Mouse (Mus musculus): Measurements from ENCODE around the gene Ier5. TPM values are rescaled to one million over a fixed set of nuclear protein-coding genes. Genes with fewer than 3 reads are reported as not detected.

Gene Ier5
- total RNA-seq, 2 experiments from 2014 or later: 5.7 to 6.8 TPM

GRCm38 (mm10) chr1:155082158-155082964 lies 17.1 kb downstream of the Ier5 start:
- ATAC-seq (replicated peaks; ENCODE audit: poor library complexity): no peak

GRCm38 (mm10) chr1:155077675-155078074 lies 21.8 kb downstream of the Ier5 start:
- no peak for ATAC-seq (replicated peaks; ENCODE audit: poor library complexity)

GRCm38 (mm10) chr1:155075856-155076255 lies 23.6 kb downstream of the Ier5 start:
- no peak for ATAC-seq (replicated peaks; ENCODE audit: poor library complexity)

GRCm38 (mm10) chr1:155074856-155075255 lies 24.6 kb downstream of the Ier5 start:
- ATAC-seq (replicated peaks; ENCODE audit: poor library complexity): peak; percentile 60

GRCm38 (mm10) chr1:155073905-155074304 lies 25.5 kb downstream of the Ier5 start:
- ATAC-seq (replicated peaks; ENCODE audit: poor library complexity): no peak

- ATAC-seq (replicated peaks; ENCODE audit: poor library complexity): no peak
Measured at GRCm38 (mm10) chr1:155073133-155073532, 26.3 kb downstream of the Ier5 start.

- no peak for ATAC-seq (replicated peaks; ENCODE audit: poor library complexity)
Measured at GRCm38 (mm10) chr1:155071287-155071876, 28.1 kb downstream of the Ier5 start.

GRCm38 (mm10) chr1:155070561-155071286 lies 28.7 kb downstream of the Ier5 start:
- ATAC-seq (replicated peaks; ENCODE audit: poor library complexity): peak; percentile 57

GRCm38 (mm10) chr1:155069696-155070095 lies 29.7 kb downstream of the Ier5 start:
- no peak for ATAC-seq (replicated peaks; ENCODE audit: poor library complexity)

- ATAC-seq (replicated peaks; ENCODE audit: poor library complexity): no peak
Measured at GRCm38 (mm10) chr1:155066196-155066595, 33.2 kb downstream of the Ier5 start.

- peak; percentile 65 for ATAC-seq (replicated peaks; ENCODE audit: poor library complexity)
Measured at GRCm38 (mm10) chr1:155065068-155065701, 34.3 kb downstream of the Ier5 start.

GRCm38 (mm10) chr1:155064649-155065048 lies 34.8 kb downstream of the Ier5 start:
- ATAC-seq (replicated peaks; ENCODE audit: poor library complexity): no peak

GRCm38 (mm10) chr1:155064111-155064510 lies 35.3 kb downstream of the Ier5 start:
- no peak for ATAC-seq (replicated peaks; ENCODE audit: poor library complexity)

- ATAC-seq (replicated peaks; ENCODE audit: poor library complexity): no peak
Measured at GRCm38 (mm10) chr1:155062963-155063362, 36.5 kb downstream of the Ier5 start.

- peak; percentile 49 for ATAC-seq (replicated peaks; ENCODE audit: poor library complexity)
Measured at GRCm38 (mm10) chr1:155062057-155062456, 37.4 kb downstream of the Ier5 start.

GRCm38 (mm10) chr1:155060832-155061801 lies 38.3 kb downstream of the Ier5 start:
- no peak for ATAC-seq (replicated peaks; ENCODE audit: poor library complexity)

GRCm38 (mm10) chr1:155060261-155060660 lies 39.2 kb downstream of the Ier5 start:
- no peak for ATAC-seq (replicated peaks; ENCODE audit: poor library complexity)

GRCm38 (mm10) chr1:155059505-155059904 lies 39.9 kb downstream of the Ier5 start:
- peak; percentile 81 for ATAC-seq (replicated peaks; ENCODE audit: poor library complexity)

- no peak for ATAC-seq (replicated peaks; ENCODE audit: poor library complexity)
Measured at GRCm38 (mm10) chr1:155058099-155059012, 41.1 kb downstream of the Ier5 start.
